30 mouse cellular contexts compared by ENCODE assay signal in genomic region chr6:54957655-54958054, GRCm38 (mm10). TPM values are rescaled to one million over a fixed set of nuclear protein-coding genes. Genes with fewer than 3 reads are reported as not detected.
DNase-seq lines count a peak whose midpoint lies in the region; ATAC-seq and TF ChIP-seq lines count a peak whose summit lies in the region.
"Had no signal": no experiment of that assay in that cellular context is flagged by ENCODE, and none has a peak within 500 bp of the region (broad histone marks: within the 10 kb centered on the region; RNA-seq: fewer than 3 reads in every experiment).

No protein-coding gene starts in this region.

- H3K27me3 ChIP-seq in heart, embryonic 11.5 days (ENCODE audit: control insufficient read depth, insufficient read depth, low read length) = no peaks in the 10 kb centered on the region
- no peaks in the 10 kb centered on the region for H3K27me3 ChIP-seq in lung, postnatal 0 days (replicated peaks; ENCODE audit: insufficient read depth, low read length)
- H3K27me3 ChIP-seq: embryonic facial prominence, embryonic 12.5 days; forebrain, embryonic 15.5 days; intestine, embryonic 15.5 days; limb, embryonic 12.5 days; liver, embryonic 15.5 days; midbrain, embryonic 13.5 days; neural tube, embryonic 13.5 days had no signal

- H3K4me3 ChIP-seq in heart, embryonic 11.5 days (ENCODE audit: low read depth, low read length) = no peak overlapping the region
- H3K4me3 ChIP-seq in lung, postnatal 0 days (ENCODE audit: low read depth, low read length) = no peak overlapping the region
- H3K4me3 ChIP-seq: embryonic facial prominence, embryonic 12.5 days; forebrain, embryonic 10.5 days; forebrain, embryonic 15.5 days; hindbrain, embryonic 10.5 days; intestine, embryonic 15.5 days; layer of hippocampus, adult 2 months; left cerebral cortex, adult 2 months; limb, embryonic 12.5 days; liver, embryonic 15.5 days; midbrain, embryonic 13.5 days; neural tube, embryonic 13.5 days had no signal

- H3K27ac ChIP-seq in heart, embryonic 11.5 days (ENCODE audit: low read depth, low read length) = no peak overlapping the region
- H3K27ac ChIP-seq in lung, postnatal 0 days (ENCODE audit: low read length) = peak overlapping the region; percentile 38; the same call in 1 of the 2 replicates
- H3K27ac ChIP-seq: embryonic facial prominence, embryonic 12.5 days; forebrain, embryonic 10.5 days; forebrain, embryonic 15.5 days; hindbrain, embryonic 10.5 days; hindbrain, postnatal 0 days; intestine, embryonic 15.5 days; layer of hippocampus, adult 2 months; left cerebral cortex, adult 2 months; limb, embryonic 12.5 days; liver, embryonic 15.5 days; midbrain, embryonic 13.5 days; neural tube, embryonic 13.5 days had no signal

- no peak for ATAC-seq in heart, embryonic 11.5 days (replicated peaks; ENCODE audit: insufficient number of reproducible peaks, low FRiP score, low TSS enrichment)
- ATAC-seq in lung, postnatal 0 days = 0 out of 2 replicates have a peak, but pooled peaks have one; percentile 12
- ATAC-seq: forebrain, embryonic 15.5 days; hindbrain, postnatal 0 days; intestine, embryonic 15.5 days; midbrain, embryonic 13.5 days had no signal

- H3K9me3 ChIP-seq in heart, embryonic 11.5 days (replicated peaks; ENCODE audit: control insufficient read depth, low read length) = no peaks in the 10 kb centered on the region
- H3K9me3 ChIP-seq in lung, postnatal 0 days (ENCODE audit: low read length) = no peaks in the 10 kb centered on the region
- H3K9me3 ChIP-seq: embryonic facial prominence, embryonic 12.5 days; forebrain, embryonic 10.5 days; forebrain, embryonic 15.5 days; intestine, embryonic 15.5 days; limb, embryonic 12.5 days; liver, embryonic 15.5 days; midbrain, embryonic 13.5 days; neural tube, embryonic 13.5 days had no signal

- H3K9ac ChIP-seq in heart, embryonic 11.5 days (ENCODE audit: low read depth, low read length) = no peak overlapping the region
- no peak overlapping the region for H3K9ac ChIP-seq in lung, postnatal 0 days (replicated peaks; ENCODE audit: low read depth)
- H3K9ac ChIP-seq: embryonic facial prominence, embryonic 12.5 days; forebrain, embryonic 15.5 days; intestine, embryonic 15.5 days; limb, embryonic 12.5 days; liver, embryonic 15.5 days; lung, embryonic 14.5 days; midbrain, embryonic 13.5 days; neural tube, embryonic 13.5 days had no signal

- no peak overlapping the region for H3K4me2 ChIP-seq in heart, embryonic 11.5 days
- H3K4me2 ChIP-seq in lung, postnatal 0 days (replicated peaks; ENCODE audit: low read depth, low read length) = no peak overlapping the region
- H3K4me2 ChIP-seq: embryonic facial prominence, embryonic 12.5 days; forebrain, embryonic 15.5 days; intestine, embryonic 15.5 days; limb, embryonic 12.5 days; liver, embryonic 15.5 days; lung, embryonic 14.5 days; midbrain, embryonic 13.5 days; neural tube, embryonic 13.5 days had no signal

- TF ChIP-seq CTCF in lung, postnatal 0 days (IDR thresholded peaks at IDR 0.05) = no peak

- DNase-seq in heart, adult 11 months = peak; percentile 96
- DNase-seq in lung, postnatal 0 days (ENCODE audit: low spot score) = peak; percentile 71
- DNase-seq in lung, postnatal 14 days = no peak
- peak; percentile 31 for DNase-seq in NIH3T3 (ENCODE audit: low read depth)
- peak; percentile 78 for DNase-seq in fibroblast of lung, adult 2 months (ENCODE audit: low read depth)
- DNase-seq in cerebellum, postnatal 10 days = no peak
- no peak for DNase-seq in adrenal gland, postnatal 4 days (ENCODE audit: low spot score in 2 of 2)
- DNase-seq: B cell, adult 2 months; cerebellum, adult 11 months; cerebellum, adult 9-10 months; embryo, embryonic 11 days; kidney, adult 2 months; kidney, postnatal 36 days; lung, embryonic 14.5 days; retina, postnatal 1 day; right cerebral cortex, postnatal 14 days; thymus, postnatal 4 days had no signal

- WGBS in heart, embryonic 11.5 days (ENCODE audit: insufficient replicate concordance) = 83% methylated on average over 8 of the region's 8 CpGs
- 67% methylated on average over 8 of the region's 8 CpGs for WGBS in lung, postnatal 0 days

- peak; percentile 63; the same call in 1 of the 2 replicates for TF ChIP-seq EP300 in lung, postnatal 0 days (IDR thresholded peaks at IDR 0.05)

- H3K36me3 ChIP-seq in heart, embryonic 11.5 days (ENCODE audit: control insufficient read depth, insufficient read depth, low read length) = no peaks in the 10 kb centered on the region
- no peaks in the 10 kb centered on the region for H3K36me3 ChIP-seq in lung, postnatal 0 days (ENCODE audit: insufficient read depth, low read length)
- H3K36me3 ChIP-seq: embryonic facial prominence, embryonic 12.5 days; forebrain, embryonic 10.5 days; forebrain, embryonic 15.5 days; hindbrain, embryonic 10.5 days; intestine, embryonic 15.5 days; limb, embryonic 12.5 days; liver, embryonic 15.5 days; midbrain, embryonic 13.5 days; neural tube, embryonic 13.5 days had no signal

- H3K4me1 ChIP-seq in heart, embryonic 11.5 days (ENCODE audit: control insufficient read depth, insufficient read depth, low read length) = peaks cover 7% of the 10 kb centered on the region; the same call in 1 of the 2 replicates
- H3K4me1 ChIP-seq in lung, postnatal 0 days (ENCODE audit: insufficient read depth, low read depth, low read length) = peaks cover 20% of the 10 kb centered on the region
- H3K4me1 ChIP-seq: embryonic facial prominence, embryonic 12.5 days; forebrain, embryonic 10.5 days; forebrain, embryonic 15.5 days; hindbrain, embryonic 10.5 days; limb, embryonic 12.5 days; liver, embryonic 15.5 days; midbrain, embryonic 13.5 days had no signal

RNA-seq across cellular contexts. Expression of gene Nod1, which starts 14.8 kb away (rescaled TPM):
- polyA plus RNA-seq in heart, embryonic 11.5 days (2014; fragmentation: Nextera tagmentation; extraction: Ambion mirVana) = 2.3 and 3.2 TPM in 2 replicates
- polyA plus RNA-seq in lung, postnatal 0 days (2015; fragmentation: Nextera tagmentation; extraction: Ambion mirVana) = 12.7 and 14.4 TPM in 2 replicates
- total RNA-seq in adrenal gland, postnatal 4 days (2021) = 1 to 10 TPM; 9.1 to 9.8 TPM

RNA-seq across cellular contexts. Expression of gene Ggct, which starts 35.1 kb away (rescaled TPM):
- 6.0 and 6.3 TPM in 2 replicates for polyA plus RNA-seq in heart, embryonic 11.5 days (2014; fragmentation: Nextera tagmentation; extraction: Ambion mirVana)
- polyA plus RNA-seq in lung, postnatal 0 days (2015; fragmentation: Nextera tagmentation; extraction: Ambion mirVana) = 6.9 and 8.7 TPM in 2 replicates
- total RNA-seq in adrenal gland, postnatal 4 days (2021) = 10 to 100 TPM in 1 of 2 experiments, 1 to 10 TPM in 1; 7.1 to 13.2 TPM

Comparison
In these comparisons a context has a peak if more than half of its experiments do, and no peak if none do; other contexts are left out.
1. DNase-seq: peak in heart, adult 11 months (single experiment), lung, postnatal 0 days (single experiment), NIH3T3 (single experiment) and fibroblast of lung, adult 2 months (single experiment); none in lung, postnatal 14 days (single experiment), cerebellum, postnatal 10 days (0 of 2) and adrenal gland, postnatal 4 days (0 of 2).